Mouse (Mus musculus) intestine, postnatal 0 days (tissue): ENCODE results near the gene Fam19a2. TPM values are rescaled to one million over a fixed set of nuclear protein-coding genes. Genes with fewer than 3 reads are reported as not detected.

Experiments
- ATAC-seq: fragments of 200-750 bp; cut with Nextera tagmentation; 2 replicates; pipeline ENCODE4 v1.8.0; 2017; ENCODE audit warnings: mild to moderate bottlenecking, moderate TSS enrichment, moderate library complexity
- H3K27ac ChIP-seq: fragments of 300-500 bp; sonication (generic); 2 replicates; pipeline ENCODE4 v1.5.1; 2014; ENCODE audit warnings: mild to moderate bottlenecking, low read depth, low read length, moderate library complexity
- H3K27me3 ChIP-seq: fragments of 300-500 bp; sonication (generic); replicated peaks from 2 replicates; pipeline ENCODE4 v1.6.1; 2014; ENCODE audit warnings: low read length, mixed read lengths; ENCODE audit not compliant: control insufficient read depth, insufficient read depth
- H3K36me3 ChIP-seq: fragments of 300-500 bp; sonication (generic); 2 replicates; pipeline ENCODE4 v1.6.1; 2014; ENCODE audit warnings: mild to moderate bottlenecking, moderate library complexity; ENCODE audit not compliant: control insufficient read depth, insufficient read depth
- H3K4me1 ChIP-seq: fragments of 300-500 bp; sonication (generic); replicated peaks from 2 replicates; pipeline ENCODE4 v1.6.1; 2014; ENCODE audit warnings: antibody characterized with exemption, low read length, mixed read lengths; ENCODE audit not compliant: control insufficient read depth, insufficient read depth
- H3K4me2 ChIP-seq: fragments of 300-500 bp; sonication (generic); replicated peaks from 2 replicates; pipeline ENCODE4 v1.6.1; 2014; ENCODE audit warnings: low read depth, mild to moderate bottlenecking, moderate library complexity
- H3K4me3 ChIP-seq: fragments of 300-500 bp; sonication (generic); 2 replicates; pipeline ENCODE4 v1.5.1; 2014; ENCODE audit warnings: low read depth, low read length
- H3K9ac ChIP-seq: fragments of 300-500 bp; sonication (generic); 2 replicates; pipeline ENCODE4 v1.6.1; 2014; ENCODE audit warnings: mild to moderate bottlenecking, low read depth, low read length
- H3K9me3 ChIP-seq: fragments of 300-500 bp; sonication (generic); 2 replicates; pipeline ENCODE4 v1.6.1; 2016; ENCODE audit warnings: mixed run types; ENCODE audit not compliant: control insufficient read depth
- CTCF ChIP-seq: sonication (generic); IDR thresholded peaks from 2 replicates; pipeline ENCODE4 v1.5.1; 2016; ENCODE audit warnings: low read depth, mild to moderate bottlenecking, control low read depth, antibody characterized with exemption, moderate library complexity
- WGBS: fragments of 180-500 bp; shearing (Covaris S2); extraction: QIAGEN DNeasy Blood & Tissue Kit; methylation state at CpG from one replicate; pipeline ENCODE4 v1.1.7; 2014; 5-methylcytosine and 5-hydroxymethylcytosine counted together
- polyA plus RNA-seq: library from polyadenylated mRNA; unstranded; fragments of >200 nt; fragmentation: Nextera tagmentation; extraction: Ambion mirVana; gene quantifications from 2 replicates; pipeline ENCODE4 v1.2.1, GENCODE M21; 2015

Fam19a2 gene
- polyA plus RNA-seq, 1 experiment from 2014 or later, result 0.85 TPM

GRCm38 (mm10) chr10:123567677-123568076 lies 303.9 kb downstream of the Fam19a2 start:
- Histone ChIP-seq H3K27ac (no peak overlapping the region), H3K36me3 (no peaks in the 10 kb centered on the region), H3K4me3 (no peak overlapping the region), H3K9ac (no peak overlapping the region), H3K27me3 (no peaks in the 10 kb centered on the region), H3K9me3 (no peaks in the 10 kb centered on the region), H3K4me1 (no peaks in the 10 kb centered on the region), H3K4me2 (no peak overlapping the region)
- ATAC-seq, result no peak
- WGBS, result 83% methylated on average over 1 of the region's 1 CpGs
- no peak for TF ChIP-seq CTCF

GRCm38 (mm10) chr10:123570616-123571188 lies 306.9 kb downstream of the Fam19a2 start:
- Histone ChIP-seq H3K27ac (no peak overlapping the region), H3K36me3 (no peaks in the 10 kb centered on the region), H3K9ac (no peak overlapping the region), H3K27me3 (no peaks in the 10 kb centered on the region), H3K4me1 (no peaks in the 10 kb centered on the region), H3K9me3 (no peaks in the 10 kb centered on the region), H3K4me3 (no peak overlapping the region), H3K4me2 (no peak overlapping the region)
- no peak for TF ChIP-seq CTCF
- ATAC-seq, result no peak
- 53% methylated on average over 10 of the region's 10 CpGs for WGBS

GRCm38 (mm10) chr10:123572342-123573070 lies 308.7 kb downstream of the Fam19a2 start:
- Histone ChIP-seq H3K4me3 (no peak overlapping the region), H3K36me3 (no peaks in the 10 kb centered on the region), H3K4me2 (no peak overlapping the region), H3K27ac (no peak overlapping the region), H3K9ac (no peak overlapping the region), H3K4me1 (no peaks in the 10 kb centered on the region), H3K9me3 (no peaks in the 10 kb centered on the region), H3K27me3 (no peaks in the 10 kb centered on the region)
- ATAC-seq, result no peak
- WGBS, result 75% methylated on average over 7 of the region's 7 CpGs
- TF ChIP-seq CTCF, result no peak

- Histone ChIP-seq H3K36me3 (no peaks in the 10 kb centered on the region), H3K4me3 (no peak overlapping the region), H3K27me3 (no peaks in the 10 kb centered on the region), H3K9me3 (no peaks in the 10 kb centered on the region), H3K27ac (no peak overlapping the region), H3K9ac (no peak overlapping the region), H3K4me1 (no peaks in the 10 kb centered on the region), H3K4me2 (no peak overlapping the region)
- 80% methylated on average over 4 of the region's 4 CpGs for WGBS
- TF ChIP-seq CTCF, result no peak
- no peak for ATAC-seq
Observed at GRCm38 (mm10) chr10:123577823-123578222, 314.0 kb downstream of the Fam19a2 start.

- ATAC-seq, result no peak
- H3K9ac ChIP-seq, result no peak overlapping the region
- H3K4me2 ChIP-seq, result no peak overlapping the region
- H3K4me1 ChIP-seq, result no peaks in the 10 kb centered on the region
- no peaks in the 10 kb centered on the region for H3K9me3 ChIP-seq
- TF ChIP-seq CTCF, result no peak
- H3K27ac ChIP-seq, result no peak overlapping the region
- 54% methylated on average over 2 of the region's 2 CpGs for WGBS
- no peaks in the 10 kb centered on the region for H3K27me3 ChIP-seq
- no peaks in the 10 kb centered on the region for H3K36me3 ChIP-seq
- H3K4me3 ChIP-seq, result no peak overlapping the region
Observed at GRCm38 (mm10) chr10:123579012-123579411, 315.2 kb downstream of the Fam19a2 start.

- Histone ChIP-seq H3K4me2 (no peak overlapping the region), H3K36me3 (no peaks in the 10 kb centered on the region), H3K9me3 (no peaks in the 10 kb centered on the region), H3K9ac (no peak overlapping the region), H3K4me1 (no peaks in the 10 kb centered on the region), H3K27me3 (no peaks in the 10 kb centered on the region), H3K4me3 (no peak overlapping the region), H3K27ac (no peak overlapping the region)
- ATAC-seq, result no peak
- no peak for TF ChIP-seq CTCF
Observed at GRCm38 (mm10) chr10:123595043-123595442, 331.2 kb downstream of the Fam19a2 start.
